Mouse (Mus musculus) left cerebral cortex, adult 2 months (tissue): ENCODE measurements at regions not wholly inside any gene's neighbourhood (a gene's known extent, or its start where the extent isn't known, plus 50 kb on each side); places are given as distances from the start of the nearest gene placed in this dataset.

ENCODE experiments used
- DNase-seq, 2 experiments: peaks; one replicate each; pipeline ENCODE4 v3.0.0; 2021 to 2022; ENCODE audit warnings: low spot score in 2 of 2, mixed read lengths in 1 of 2; ENCODE audit errors: extremely low spot score in 1 of 2
- H3K27ac ChIP-seq: fragments of 200-600 bp; 2 replicates; pipeline ENCODE4 v1.8.1; 2022
- H3K4me3 ChIP-seq: fragments of 200-600 bp; 2 replicates; pipeline ENCODE4 v1.8.1; 2022
- CTCF ChIP-seq: fragments of 200-600 bp; IDR thresholded peaks from 2 replicates; pipeline ENCODE4 v1.8.1; 2022; ENCODE audit warnings: antibody characterized with exemption, mild to moderate bottlenecking, moderate library complexity
- intact Hi-C: fragments of 180-260 bp; cut with DNase I; formaldehyde crosslinking; loops from one replicate; pipeline ENCODE4 v1.15.1; 2025

DNA sequence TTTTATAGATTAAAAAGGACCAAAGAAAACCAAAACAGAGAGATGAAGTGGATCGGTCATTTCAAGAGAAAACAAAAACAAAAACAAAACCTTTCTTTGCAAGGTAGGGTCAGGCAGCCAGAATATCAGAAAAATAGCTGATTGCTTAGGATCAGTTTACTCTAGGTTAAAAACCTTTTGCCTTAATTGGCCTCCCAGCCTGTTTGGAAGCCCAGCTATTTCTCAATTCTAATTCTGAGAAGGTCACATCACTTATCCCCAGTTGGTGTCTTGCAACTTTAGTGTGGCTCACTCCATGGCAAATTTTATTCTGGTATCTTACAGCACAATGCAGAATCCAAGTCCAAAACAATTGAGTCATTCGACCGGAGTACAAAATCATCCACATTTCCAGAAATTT, 70.0 kb downstream of the 1190002N15Rik start:
- TF ChIP-seq CTCF = no peak
- no peak overlapping the region for H3K27ac ChIP-seq
- intact Hi-C loops = no loop called here

DNA sequence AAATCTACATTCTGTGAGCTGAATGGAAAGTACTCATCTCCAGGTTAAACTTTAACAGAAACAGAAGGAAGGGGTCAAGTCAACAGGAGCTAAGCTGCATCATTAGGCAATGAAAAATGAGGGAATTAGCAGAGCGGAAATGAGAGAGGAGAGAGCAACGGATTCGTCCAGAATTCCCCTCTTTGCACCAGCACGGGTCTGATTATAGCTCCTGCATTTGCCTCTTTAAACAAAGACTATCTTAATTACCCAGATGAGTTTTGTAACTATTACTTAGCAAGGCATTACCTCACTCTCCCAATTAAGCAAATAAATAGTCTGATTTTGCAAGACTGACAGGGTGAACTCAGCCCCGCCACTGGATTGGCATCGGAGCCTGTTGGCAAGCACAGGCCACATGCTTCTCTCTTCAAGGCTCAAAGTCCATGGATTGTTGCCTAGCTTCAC, 81.8 kb downstream of the 1190002N15Rik start:
- DNase-seq = no peak
- Histone ChIP-seq H3K27ac (no peak overlapping the region), H3K4me3 (no peak overlapping the region)
- no peak for TF ChIP-seq CTCF
- intact Hi-C loops = no loop called here

More for the DNA sequence above, 70.0 kb downstream of the 1190002N15Rik start:
- H3K4me3 ChIP-seq = no peak overlapping the region
- no peak for DNase-seq

DNA sequence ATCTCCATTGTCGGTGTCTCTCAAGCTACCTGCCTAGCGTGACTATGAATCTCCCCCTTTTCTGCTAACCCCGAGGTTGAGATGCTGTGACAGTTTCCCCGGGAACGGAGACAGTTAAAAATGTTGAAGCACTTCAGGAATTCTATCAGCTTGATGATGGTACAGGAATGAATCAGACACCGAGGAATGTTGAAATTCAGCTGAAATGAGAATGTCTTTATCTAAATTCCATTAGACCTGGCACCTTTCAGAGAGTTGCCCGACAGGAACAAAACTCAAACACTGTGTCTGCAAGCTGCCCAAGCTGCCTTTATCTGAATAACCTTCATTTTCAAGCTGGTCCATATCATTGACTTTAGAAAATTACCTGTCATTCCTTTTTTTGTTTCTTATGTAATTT, 82.4 kb downstream of the 1190002N15Rik start:
- Histone ChIP-seq H3K27ac (no peak overlapping the region), H3K4me3 (no peak overlapping the region)
- no peak for DNase-seq
- TF ChIP-seq CTCF = no peak
- intact Hi-C loops = no loop called here

GRCm38 (mm10) chr9:94449911-94450310, 88.0 kb downstream of the 1190002N15Rik start:
- no peak for DNase-seq
- H3K4me3 ChIP-seq = no peak overlapping the region
- intact Hi-C loops = no loop called here
- TF ChIP-seq CTCF = no peak
- H3K27ac ChIP-seq = no peak overlapping the region

- Histone ChIP-seq H3K27ac (no peak overlapping the region), H3K4me3 (no peak overlapping the region)
- TF ChIP-seq CTCF = no peak
- intact Hi-C loops = no loop called here
- DNase-seq = no peak
Measured at GRCm38 (mm10) chr9:94446182-94446763, 91.6 kb downstream of the 1190002N15Rik start.

DNA sequence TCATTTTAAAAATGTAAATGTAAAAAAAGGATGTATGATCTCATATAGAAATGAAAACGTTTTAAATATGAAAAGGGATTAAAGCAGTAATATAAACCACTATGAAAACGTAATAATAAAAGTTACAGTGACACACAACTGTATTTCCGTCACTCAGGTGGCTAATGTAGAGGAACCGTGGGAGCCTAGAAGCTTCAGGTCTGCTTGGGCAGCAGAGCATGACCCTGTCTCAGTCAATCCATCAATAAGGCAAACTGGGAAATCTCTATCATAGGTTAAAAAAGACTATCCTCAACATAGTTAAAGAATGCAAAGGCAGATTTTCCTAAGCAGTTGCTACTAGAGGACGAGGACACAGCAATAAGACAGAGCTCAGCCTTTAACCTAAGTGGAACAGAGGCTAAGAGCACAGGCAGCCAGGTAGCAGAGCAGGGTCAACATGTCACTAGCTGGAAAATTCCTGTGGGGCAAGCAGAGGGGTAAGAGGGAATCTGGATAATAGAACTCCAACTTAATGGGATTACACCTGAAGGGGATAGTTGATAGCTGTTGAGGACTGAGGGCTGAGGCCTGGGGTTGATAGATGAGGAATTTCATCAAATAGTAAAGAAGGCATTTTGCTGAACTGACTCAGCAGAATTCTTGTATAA, 93.6 kb downstream of the 1190002N15Rik start:
- Histone ChIP-seq H3K27ac (no peak overlapping the region), H3K4me3 (no peak overlapping the region)
- intact Hi-C loops = no loop called here
- DNase-seq = no peak
- TF ChIP-seq CTCF = no peak

DNA sequence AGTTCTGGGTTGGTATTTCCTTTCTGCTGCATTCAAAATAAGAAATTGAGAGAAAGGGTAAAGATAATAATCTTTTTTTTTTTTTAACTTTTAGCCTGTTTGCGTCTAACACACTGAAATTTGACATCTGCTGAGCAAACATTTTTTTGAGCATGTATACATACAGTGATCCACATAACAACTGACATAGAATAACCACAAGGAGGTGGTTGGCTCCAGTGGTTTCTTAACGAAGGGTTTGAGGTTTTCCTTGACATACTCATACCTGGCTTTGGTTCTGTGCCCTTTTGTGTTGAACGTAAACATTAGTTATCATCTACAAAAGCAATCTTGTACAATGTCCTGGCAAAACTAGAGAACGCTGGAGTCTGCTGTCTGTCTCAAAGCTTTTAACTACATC, 96.5 kb downstream of the 1190002N15Rik start:
- no peak overlapping the region; the same call in 1 of the 2 replicates for H3K27ac ChIP-seq
- DNase-seq = no peak
- TF ChIP-seq CTCF = no peak; the same call in 1 of the 2 replicates
- no peak overlapping the region for H3K4me3 ChIP-seq
- intact Hi-C loops = no loop called here

DNA sequence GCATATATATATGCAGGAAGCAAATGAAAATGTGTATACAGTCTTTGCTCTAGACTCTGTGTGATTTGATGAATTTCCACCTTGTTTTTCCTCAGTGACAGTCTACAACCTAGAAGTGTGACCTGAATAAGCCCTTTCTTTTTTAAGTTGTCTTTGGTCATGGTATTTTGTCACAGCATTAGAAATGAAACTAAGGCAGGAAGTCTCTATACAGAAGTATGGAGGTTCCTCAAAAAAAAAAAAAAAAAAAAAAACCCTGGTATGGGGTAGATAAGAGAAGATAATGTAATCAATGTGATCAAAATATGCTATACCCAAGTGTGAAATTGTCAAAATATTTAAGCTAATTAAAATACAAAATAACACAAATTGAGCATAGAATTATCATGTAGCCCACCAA, 104.4 kb downstream of the 1190002N15Rik start:
- Histone ChIP-seq H3K4me3 (no peak overlapping the region), H3K27ac (no peak overlapping the region)
- intact Hi-C loops = no loop called here
- no peak for TF ChIP-seq CTCF
- DNase-seq = no peak

DNA sequence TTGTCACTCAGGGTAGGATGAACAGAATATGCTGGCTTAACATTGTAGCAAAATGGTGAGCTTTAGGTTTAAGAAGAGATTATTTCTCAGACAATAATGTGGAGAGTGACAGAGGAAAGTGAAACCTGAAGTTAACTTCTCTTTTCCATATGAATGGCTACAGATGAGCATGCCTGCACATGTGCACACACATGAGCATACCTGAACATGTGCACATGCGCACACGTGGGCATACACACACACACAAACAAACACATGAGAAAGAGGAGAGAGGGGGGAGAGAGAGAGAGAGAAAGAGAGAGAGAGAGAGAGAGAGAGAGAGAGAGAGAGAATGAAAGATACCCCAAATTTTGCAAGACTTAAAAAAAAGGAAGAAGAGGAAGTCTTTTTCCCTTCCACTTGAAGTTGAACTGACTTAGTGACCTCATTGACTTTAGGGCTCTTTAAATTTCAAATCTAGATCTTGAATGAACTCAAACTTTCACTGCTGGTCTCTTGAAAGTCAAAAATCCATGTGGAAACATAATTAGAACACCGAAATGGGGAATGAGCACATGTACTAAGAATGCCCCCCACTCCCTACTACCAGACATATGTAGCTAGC, 105.6 kb downstream of the 1190002N15Rik start:
- no peak for DNase-seq
- TF ChIP-seq CTCF = no peak
- intact Hi-C loops = no loop called here
- no peak overlapping the region for H3K27ac ChIP-seq
- H3K4me3 ChIP-seq = no peak overlapping the region

DNA sequence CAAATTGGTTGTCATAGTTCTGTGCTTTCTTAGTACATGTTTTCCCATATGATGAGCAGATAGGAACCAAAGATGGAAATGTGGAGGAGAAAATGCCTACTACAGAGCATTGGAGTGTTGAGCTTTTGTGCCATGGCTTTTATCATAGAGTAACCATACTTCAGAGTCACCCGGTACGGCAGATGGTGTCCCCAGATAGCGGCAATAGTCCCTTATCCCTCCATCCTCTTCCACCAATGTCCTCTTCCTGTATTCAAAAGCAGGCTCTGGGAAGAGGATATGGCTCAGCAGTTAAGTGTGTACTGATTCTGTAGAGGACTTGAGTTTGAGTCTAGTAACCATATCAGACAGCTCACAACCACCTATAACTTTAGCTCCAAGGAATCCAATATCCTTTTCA, 106.3 kb downstream of the 1190002N15Rik start:
- intact Hi-C loops = no loop called here
- no peak overlapping the region for H3K27ac ChIP-seq
- DNase-seq = no peak
- H3K4me3 ChIP-seq = no peak overlapping the region
- TF ChIP-seq CTCF = no peak

- intact Hi-C loops = no loop called here
- TF ChIP-seq CTCF = no peak
- no peak for DNase-seq
- H3K4me3 ChIP-seq = no peak overlapping the region
- no peak overlapping the region for H3K27ac ChIP-seq
Measured at GRCm38 (mm10) chr9:94430996-94431395, 106.9 kb downstream of the 1190002N15Rik start.

GRCm38 (mm10) chr9:94426740-94427139, 111.1 kb downstream of the 1190002N15Rik start:
- intact Hi-C loops = no loop called here
- Histone ChIP-seq H3K27ac (no peak overlapping the region), H3K4me3 (no peak overlapping the region)
- no peak for DNase-seq
- no peak for TF ChIP-seq CTCF

GRCm38 (mm10) chr9:94425804-94426203, 112.1 kb downstream of the 1190002N15Rik start:
- intact Hi-C loops = no loop called here
- DNase-seq = no peak
- TF ChIP-seq CTCF = no peak
- Histone ChIP-seq H3K27ac (no peak overlapping the region), H3K4me3 (no peak overlapping the region)
